Mouse (Mus musculus) heart, postnatal 14 days (tissue): ENCODE measurements around the gene Atf1. TPM values are rescaled to one million over a fixed set of nuclear protein-coding genes. Genes with fewer than 3 reads are reported as not detected.

Experiments
- DNase-seq, 2 experiments: peaks; one replicate each; pipeline ENCODE4 v3.0.0; 2021 to 2022
- intact Hi-C: fragments of 180-260 bp; cut with DNase I; formaldehyde crosslinking; loops from one replicate; pipeline ENCODE4 v1.15.1; 2025
- long read RNA-seq, 2 experiments: library from polyadenylated mRNA; stranded (forward); transcript quantifications; one replicate each; pipeline ENCODE4 v2.0.0; 2021
- total RNA-seq, 2 experiments: library from RNA; stranded (reverse); gene quantifications; 2 replicates each; pipeline ENCODE4 v1.2.3; 2021

The Atf1 gene
- total RNA-seq, result 10 to 100 TPM; 44.0 to 48.4 TPM
- long read RNA-seq, experiment 1, transcript Atf1-201 (7 exons, 2,365 nt), result major isoform, 18 of 23 reads
- long read RNA-seq, experiment 1, partial matches to known transcripts, result 0 of 23 reads
- long read RNA-seq, experiment 1, other reads (novel, unspliced or antisense), result 5 of 23 reads
- long read RNA-seq, experiment 2, transcript Atf1-201 (7 exons, 2,365 nt), result major isoform, 6 of 7 reads
- long read RNA-seq, experiment 2, partial matches to known transcripts, result 0 of 7 reads
- long read RNA-seq, experiment 2, other reads (novel, unspliced or antisense), result 1 of 7 reads

DNA sequence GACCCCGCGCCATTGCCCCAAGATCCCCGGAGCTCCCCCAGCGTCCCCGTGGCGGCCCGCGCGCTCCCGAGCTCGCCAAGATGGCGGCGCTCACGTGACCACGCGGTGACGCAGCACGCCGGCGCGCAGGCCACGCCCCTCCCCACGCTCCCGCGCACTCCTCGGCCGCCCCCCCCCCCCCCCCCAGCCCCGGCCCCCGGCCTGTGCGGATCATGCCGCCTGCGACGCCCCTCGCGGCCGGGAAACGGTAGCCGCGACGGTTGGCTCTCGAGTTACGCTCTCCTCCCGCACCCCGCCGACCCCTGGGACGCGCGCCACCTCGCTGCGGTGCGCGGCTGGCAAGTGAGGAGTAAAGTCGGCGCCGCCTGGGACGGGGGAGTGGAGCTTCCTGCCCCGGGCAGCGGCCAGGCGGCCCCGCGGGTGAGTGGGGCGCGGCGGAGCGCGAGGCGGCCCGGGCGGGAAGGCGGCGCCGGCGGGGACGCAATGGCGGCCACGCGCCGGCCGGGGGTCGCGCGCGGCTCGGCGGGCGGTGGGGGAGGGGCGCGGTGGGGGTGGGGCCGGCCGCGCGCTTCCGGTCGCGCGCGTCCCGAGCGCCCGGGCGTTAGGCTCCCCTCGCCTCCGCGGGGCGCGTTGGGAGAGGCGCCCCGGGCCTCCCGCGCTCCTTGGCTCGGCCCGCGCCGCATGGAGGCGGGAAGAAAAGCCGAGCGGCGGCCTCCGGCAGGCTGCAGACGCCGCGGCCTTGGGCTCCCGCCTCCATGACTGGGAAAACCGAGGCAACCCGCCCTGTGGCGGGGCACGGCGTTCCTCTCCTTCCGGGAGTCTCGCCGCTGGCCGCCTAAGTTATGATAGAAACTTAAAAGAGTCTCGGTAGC, at the start of gene Atf1:
Gene Atf1 (plus strand): TSS at position 157 of the 872 bp plus-strand sequence.
- intact Hi-C loops, result no loop called here
- peak; percentile 95 to 96 for DNase-seq

DNA sequence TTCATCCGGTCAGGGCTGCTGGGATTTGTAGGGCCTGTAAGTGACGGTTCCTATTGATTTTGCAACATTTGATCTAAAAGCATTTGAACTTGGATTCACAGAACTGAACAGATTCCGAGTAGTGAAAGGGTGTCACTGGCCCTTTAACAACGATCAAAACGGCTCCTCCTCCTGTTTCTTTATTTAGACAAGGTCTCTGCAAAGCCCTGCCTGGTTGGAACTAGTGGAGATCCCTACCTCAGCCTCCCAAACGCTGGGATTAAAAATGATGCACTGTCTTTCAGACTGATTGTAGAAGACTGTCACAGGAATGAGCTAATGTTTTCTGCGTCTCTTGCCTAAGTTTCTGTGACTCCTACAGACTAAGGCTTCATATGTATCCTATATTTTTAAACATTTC, 49.1 kb upstream of the Atf1 start:
- no peak for DNase-seq
- intact Hi-C loops, result no loop called here

DNA sequence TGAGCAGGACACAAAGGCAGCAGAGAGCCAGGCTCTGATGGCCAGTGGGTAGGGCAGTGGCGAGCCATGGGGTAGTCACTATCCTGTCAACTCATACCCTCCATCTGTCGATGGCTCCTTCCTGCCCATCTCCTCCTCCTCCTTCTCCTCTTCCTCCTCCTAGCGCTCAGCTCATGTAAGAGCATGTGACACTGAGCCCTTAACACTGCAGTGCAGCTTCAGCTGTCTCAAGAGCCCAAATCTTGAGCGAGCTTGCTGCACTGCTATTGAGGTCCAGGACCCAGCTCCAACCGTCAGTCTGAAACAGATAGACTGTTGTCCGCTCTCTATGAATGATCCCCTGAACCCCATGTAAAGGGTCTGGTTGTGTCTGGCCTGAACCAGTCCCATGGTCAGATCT, 47.9 kb upstream of the Atf1 start:
- intact Hi-C loops, result no loop called here
- DNase-seq, result no peak

DNA sequence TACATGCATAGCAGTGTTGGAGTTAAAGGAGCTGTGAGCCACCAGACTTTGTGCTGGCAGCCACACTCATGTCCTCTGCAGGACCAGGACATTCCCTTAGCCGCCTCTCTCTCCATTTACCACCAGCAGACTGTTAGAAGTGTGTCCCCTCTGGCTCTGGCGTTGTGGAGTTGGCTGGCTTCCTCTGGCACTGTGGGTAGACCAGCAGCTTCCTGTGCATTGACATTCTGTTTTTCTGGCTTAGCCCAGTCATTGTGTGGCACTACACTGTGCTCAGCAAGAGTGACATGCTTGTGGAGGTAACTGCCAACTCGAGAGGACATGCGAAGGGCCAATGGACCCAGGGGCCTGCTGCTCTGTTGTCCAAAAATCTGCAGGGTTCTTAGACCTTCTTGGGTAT, 47.4 kb upstream of the Atf1 start:
- intact Hi-C loops, result no loop called here
- DNase-seq, result no peak

DNA sequence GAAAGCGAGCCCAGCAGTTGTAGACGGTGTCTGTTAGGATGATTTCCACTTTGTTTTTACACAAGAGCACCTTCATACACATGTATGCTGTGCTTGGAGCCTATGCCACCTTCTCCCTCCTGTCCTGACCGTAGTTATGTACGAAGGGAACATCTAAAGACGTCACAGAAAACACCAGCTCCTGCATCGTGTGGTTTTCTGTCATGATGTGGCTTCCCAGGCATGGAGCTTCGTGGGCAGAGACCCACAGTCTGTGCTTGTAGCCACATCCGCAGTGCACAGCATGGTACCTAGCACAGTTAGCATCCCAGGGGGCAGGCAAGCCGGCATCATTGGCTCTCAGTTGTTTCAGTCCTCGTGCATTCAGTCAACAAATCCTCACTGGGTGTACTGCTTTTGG, 45.8 kb upstream of the Atf1 start:
- no peak for DNase-seq
- intact Hi-C loops, result no loop called here

DNA sequence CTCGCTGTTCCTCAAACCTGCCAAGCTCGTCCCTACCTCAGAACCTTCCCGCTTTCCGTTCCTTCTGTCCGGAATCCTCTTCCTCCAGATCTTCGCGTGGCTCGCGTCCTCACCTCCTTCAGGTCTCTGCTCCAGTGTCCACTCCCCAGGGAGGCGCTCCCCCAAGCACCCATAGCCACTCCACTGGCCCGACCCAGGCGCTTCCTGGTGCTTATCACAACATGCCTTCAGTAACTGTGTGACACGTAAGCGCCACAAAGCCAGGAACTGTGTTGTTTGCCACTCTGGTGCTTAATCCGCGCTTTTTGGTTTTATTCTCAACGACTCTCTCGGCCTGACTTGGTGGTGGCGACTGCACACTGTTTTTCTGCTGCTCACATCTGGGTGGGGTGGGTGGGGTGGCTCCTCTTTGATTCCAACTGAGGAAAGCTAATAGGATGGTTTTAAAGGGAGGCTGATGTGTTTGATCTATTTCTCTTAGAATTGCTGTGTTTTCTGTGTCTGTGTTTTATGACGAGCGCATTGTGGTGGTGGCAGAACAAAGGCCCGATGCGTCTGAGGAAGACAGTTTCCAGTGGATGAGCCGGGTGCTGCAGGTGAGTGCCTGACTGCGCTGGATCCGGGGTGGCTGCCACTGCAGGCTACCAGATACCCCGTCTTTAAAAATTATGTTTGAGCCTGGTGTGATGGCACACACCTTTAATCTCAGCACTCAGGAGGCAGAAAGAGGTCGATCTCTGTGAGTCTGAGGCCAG, 44.9 kb upstream of the Atf1 start:
- intact Hi-C loops, result no loop called here
- no peak for DNase-seq

DNA sequence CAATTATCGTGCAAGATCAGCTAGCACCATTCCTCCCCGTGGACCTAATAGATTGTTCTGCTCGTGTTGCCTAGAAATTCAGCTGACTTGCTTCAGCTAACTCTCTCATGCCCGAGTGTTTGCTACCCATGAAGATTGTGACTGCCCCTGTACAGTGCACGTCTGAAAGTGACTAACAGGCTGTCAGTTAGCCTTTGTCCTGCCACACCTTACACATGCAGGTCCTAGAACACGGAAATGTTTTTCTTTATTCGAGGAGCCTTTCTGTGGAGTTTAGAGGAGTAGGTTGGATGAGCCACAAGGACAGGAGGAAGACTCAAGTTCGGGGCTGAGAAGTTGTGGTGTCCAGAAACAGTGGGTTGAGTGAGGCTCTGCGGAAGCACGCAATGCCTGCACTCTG, 44.1 kb upstream of the Atf1 start:
- no peak for DNase-seq
- intact Hi-C loops, result no loop called here

DNA sequence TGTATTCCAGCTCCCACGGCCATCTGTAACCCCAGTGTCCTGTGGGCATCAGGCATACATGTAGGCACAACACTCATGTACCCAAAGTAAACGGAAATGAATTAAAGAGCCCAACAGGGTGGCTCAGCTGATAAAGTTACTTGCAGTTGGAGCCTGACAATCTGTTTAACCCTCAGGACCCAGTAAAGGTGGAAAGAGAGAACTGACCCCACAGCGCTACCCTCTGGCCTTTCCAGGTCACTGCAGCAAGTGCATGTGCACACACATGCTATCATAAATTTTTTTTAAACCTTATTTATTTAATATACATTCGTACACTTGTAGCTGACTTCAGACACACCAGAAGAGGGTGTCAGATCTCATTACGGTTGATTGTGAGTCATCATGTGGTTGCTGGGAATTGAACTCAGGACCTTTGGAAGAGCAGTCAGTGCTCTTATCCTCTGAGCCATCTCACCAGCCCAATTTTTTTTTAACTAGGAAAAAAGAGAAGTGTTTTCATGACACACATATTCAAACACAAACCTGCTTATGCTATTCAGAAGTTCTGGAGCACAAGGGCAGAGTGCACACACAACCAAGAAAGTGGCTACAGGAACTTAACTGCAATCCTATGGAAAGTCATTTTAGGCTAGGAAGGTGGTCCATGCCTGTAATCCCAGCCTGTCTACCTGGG, 42.7 kb upstream of the Atf1 start:
- no peak for DNase-seq
- intact Hi-C loops, result no loop called here

DNA sequence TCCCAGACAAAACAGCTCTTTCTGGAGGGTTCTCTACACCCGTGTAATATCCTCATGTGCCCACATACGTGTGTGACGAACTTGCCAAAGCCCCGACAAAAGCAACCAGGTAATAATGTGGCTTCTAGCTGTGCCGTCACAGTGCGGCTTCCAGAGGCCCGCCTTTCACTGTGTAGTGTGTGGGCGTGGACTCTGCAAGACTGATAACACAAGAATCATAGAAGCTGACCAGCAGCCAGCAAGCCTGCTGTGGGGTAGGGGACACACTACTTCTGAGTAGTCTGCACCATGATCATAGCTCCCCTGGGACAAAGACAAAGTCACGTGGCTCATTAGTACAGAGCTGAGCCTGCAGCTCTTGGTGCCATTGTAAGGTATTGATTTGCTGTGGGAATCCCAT, 41.4 kb upstream of the Atf1 start:
- DNase-seq, result no peak
- intact Hi-C loops, result no loop called here

DNA sequence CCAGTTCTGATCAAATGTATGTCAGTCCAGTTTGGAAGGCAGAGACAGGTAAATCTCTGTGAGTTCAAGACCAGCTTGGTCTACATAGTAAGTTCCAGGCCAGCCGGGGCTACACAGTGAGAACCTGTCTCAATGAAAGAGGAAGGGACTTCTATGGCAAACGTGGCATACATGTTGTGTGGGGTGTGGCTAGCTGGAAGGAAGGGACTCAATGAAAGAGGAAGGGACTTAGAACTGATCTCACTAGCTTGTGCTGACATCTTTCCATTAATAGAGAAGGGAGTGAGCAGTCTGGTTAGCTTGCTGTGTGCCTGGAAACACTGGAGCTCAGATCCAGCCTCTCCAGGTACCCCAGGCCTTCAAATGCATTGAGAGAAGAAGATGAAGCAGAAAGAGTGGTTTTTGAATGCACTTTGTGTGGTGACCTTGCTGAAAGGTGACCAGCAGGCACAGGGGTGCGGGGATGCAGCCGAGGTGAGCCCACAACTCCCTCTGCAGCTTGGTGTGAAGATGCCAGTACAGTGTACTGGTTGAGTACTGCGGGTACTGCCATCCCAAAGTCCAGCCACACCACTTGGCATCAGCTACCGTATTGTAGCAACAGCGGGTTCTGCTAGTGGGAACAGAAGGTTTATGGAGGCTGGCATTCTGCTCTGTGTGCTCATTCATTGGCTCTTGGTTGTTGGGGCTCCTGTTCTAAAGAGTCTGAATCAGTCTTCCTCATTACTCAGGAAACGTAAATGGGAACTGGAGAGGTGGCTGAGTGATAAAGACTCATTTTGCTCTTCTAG, 40.5 kb upstream of the Atf1 start:
- intact Hi-C loops, result no loop called here
- no peak for DNase-seq

DNA sequence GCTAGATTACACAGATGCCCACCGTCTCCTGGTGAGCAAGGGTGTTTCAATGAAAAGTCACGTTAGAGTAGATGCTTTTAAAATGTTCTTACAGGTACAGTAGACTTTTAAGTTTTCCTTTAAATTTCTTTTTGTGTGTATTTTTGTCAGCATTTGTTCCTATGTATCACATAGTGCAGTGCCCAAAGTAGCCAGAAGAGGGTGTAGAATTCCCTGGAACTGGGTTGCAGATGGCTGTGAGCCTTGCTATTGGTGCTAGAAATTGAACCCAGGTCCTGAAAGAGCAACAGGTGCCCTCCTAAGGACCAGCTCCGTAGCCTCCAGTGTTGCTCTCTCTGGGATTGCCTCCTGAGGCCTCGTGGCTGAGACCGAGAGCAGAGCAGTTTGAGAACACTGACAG, 39.1 kb upstream of the Atf1 start:
- no peak for DNase-seq
- intact Hi-C loops, result no loop called here

DNA sequence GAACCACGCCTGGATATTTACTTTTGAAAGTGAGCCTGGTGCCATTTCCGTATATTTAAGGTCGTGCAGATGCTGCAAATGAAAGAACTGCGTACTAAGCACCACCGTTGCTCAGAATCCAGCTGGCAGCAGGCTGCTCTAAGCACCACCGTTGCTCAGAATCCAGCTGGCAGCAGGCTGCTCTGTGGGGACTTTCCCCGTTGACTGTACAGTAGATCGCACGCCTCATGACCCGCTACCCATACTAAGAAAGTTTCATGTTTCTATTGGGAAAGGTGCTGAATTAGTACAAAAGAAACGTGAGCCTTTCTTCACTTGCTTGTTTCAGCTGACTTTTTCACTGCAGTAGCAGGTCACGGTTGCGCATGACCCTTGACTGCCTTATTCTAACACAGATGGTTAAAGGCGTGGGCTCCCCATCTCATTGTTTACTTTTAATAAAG, 38.6 kb upstream of the Atf1 start:
- intact Hi-C loops, result no loop called here

DNA sequence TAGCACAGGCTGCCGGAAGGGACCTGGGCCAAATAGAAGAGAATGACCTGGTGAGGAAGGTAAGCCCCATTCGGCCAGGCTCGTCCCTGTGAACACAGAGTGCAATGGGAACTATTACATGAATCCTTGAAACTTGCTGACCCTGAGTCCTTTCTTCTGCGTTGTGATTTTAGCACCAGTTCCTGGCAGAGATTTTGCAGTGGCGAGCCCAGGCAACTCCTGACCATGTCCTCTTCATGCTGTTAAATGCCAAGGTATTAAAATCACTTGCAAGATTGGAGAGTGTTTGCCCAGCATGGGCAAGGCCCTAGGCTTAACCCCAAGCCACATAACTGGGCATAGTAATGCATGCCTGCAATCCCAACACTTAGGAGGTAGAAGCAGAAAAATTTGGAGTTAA, 37.5 kb upstream of the Atf1 start:
- DNase-seq, result no peak
- intact Hi-C loops, result no loop called here

More for the DNA sequence above, 38.6 kb upstream of the Atf1 start:
- DNase-seq, result no peak

DNA sequence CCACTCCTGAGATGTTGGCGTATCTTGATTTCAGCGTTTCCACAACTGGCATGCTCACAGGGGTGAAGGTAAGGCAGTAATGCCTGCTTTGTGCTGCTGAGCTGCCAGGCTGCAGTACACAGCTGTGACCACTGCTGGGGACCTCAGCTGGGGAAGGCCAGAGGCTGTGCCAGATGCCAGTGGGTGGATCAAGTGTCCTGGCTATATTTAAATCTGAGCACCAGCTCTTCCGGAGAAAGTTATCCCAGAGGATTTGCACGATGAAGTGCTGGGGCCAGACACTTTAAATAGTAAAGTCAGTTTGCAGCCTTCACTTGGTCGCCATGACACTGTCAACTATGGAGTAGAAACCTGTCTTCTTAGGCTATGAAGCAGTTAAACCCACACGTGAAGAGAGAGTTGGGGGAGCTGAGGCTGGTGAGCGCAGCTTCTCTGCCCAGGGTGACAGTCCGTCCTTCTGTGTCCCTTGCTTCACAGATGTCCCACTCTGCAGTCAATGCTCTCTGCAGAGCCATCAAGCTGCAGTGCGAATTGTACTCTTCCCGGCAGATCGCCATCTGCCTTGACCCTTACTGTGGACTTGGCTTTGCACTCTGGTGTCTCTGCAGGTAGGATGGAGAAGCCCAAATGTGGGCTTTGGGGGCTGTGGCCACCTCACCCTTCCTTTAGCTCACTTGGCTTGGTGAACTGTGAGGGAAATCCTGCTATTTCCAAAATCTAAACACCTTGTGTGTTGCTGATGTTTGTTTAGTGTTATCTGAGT, 28.5 kb upstream of the Atf1 start:
- DNase-seq, result peak; percentile 37 to 60
- intact Hi-C loops, result loop anchor here (5.0 kb wide), 1 partner anchor 162 kb away; the partner anchor contains the start of gene Dip2b

DNA sequence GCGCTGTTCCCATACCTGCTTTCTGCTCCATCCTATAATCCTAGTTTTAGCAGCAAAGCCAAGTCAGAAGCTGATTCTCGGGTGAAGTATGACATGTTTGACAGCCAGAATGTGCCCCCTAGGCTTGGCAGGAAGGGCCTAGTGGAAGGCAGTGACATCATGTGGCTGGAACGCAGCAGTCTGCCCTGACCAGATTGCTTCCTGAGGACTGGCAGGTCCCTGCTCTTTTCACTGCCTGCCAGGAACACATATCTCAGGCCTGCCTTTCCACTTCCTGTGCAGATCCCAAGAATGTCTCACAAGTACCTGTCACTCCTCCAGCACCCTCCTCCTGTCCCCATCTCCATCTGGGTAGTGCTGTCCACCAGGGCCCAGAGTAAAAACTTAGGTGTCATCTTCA, 27.8 kb upstream of the Atf1 start:
- peak; percentile 51 to 65 for DNase-seq

DNA sequence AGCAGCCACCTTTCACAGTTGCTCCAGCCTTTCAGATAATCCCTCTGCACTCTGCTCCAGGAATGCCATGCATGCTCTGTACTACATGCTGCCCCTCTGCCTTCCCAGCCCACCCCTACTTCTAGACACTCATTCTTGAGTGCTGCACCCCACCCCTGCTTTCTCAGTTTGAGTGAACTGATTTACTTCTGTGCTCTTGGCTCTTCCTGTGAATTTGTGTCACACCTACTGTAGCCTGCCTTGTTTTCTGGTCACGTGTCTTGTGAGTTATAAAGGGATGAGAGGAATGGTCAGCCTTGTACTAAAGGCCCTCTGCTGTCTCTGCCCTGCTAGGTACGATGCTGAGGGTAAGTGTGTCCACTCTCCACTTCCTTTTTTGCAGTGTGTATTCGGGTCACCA, 25.8 kb upstream of the Atf1 start:
- intact Hi-C loops, result no loop called here
- no peak for DNase-seq

More for the DNA sequence above, 27.8 kb upstream of the Atf1 start:
- intact Hi-C loops, result loop anchor here (5.0 kb wide), 1 partner anchor 162 kb away; the partner anchor contains the start of gene Dip2b

DNA sequence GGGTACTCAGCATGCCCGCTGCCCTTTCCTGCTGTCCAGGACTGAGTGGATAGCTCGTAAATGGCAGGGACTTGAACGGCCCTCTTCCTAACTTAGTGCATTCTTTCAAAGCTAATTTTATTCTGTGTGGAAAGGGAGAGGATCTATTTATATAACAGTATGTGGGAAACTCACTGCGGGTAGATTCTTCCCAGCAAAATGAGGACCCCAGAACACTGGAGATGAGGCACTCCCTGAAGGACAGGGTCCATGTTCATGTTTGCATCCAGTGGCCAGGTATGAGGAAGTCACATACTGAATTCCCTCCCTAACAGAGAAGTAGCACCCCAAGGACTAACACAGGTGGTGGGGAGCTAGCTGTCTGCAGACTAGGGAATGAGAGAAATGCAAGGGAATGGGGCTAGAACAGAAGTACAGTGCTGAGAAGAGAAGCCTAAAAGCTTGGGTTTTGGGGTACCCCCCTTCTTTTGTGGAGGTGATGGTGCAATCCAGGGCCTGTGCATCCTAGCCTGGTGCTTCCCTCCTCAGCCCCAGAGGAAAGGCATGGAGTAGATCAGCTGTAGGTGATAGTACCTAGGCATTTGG, 25.1 kb upstream of the Atf1 start:
- intact Hi-C loops, result no loop called here
- DNase-seq, result no peak

DNA sequence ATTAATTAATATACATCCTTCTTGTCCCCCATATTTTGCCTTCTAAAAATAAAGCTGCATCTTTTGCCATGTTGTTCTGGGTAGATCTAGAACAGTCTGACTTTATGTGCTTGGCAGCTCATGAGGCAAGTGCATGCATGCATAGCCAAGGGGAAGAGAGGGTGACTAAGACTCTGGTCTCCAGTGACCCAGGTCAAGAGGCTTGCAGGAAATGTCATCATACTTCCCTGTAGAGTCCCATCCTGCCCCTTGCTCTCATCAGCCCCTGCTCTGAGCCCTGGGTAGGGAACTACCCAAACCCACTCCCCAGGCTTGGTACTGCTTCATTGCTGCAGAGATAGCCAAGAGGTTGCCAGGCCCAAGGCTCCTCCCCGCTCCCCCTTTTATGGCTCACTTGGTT, 23.0 kb upstream of the Atf1 start:
- intact Hi-C loops, result no loop called here
- DNase-seq, result no peak

DNA sequence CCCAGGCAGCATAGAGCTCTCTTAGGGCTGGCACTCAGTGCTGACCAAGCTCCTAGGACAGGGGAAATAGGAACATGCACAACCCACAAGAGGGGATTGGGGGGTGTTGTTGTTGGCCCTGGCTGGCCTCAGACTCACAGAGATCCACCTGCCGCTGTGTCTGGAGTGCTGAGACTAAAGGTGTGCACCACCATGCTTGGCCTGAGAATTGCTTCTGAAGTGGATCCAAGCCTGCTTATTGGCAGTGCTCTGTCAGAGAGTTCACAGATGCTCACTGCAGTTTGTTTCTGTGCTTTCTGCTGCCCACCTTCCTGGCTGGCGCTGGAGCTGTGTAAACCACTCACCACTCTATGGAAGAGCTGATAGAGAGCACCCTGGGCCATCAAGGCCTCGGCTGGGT, 17.6 kb upstream of the Atf1 start:
- intact Hi-C loops, result no loop called here
- no peak for DNase-seq
